Mouse (Mus musculus) lung, adult 2 months (tissue): ENCODE measurements around the gene Sim2.

ENCODE experiments used
- CTCF ChIP-seq: fragments of 200-500 bp; IDR thresholded peaks from 2 replicates; pipeline ENCODE4 v1.5.1; 2011; ENCODE audit warnings: mild to moderate bottlenecking, low read length, control low read depth; ENCODE audit not compliant: insufficient read depth
- POLR2A ChIP-seq: fragments of 200-500 bp; IDR thresholded peaks from 2 replicates; pipeline ENCODE4 v1.6.1; 2011; ENCODE audit warnings: low read depth, mild to moderate bottlenecking, control low read depth, low read length, borderline replicate concordance; ENCODE audit errors: extremely low read depth

DNA sequence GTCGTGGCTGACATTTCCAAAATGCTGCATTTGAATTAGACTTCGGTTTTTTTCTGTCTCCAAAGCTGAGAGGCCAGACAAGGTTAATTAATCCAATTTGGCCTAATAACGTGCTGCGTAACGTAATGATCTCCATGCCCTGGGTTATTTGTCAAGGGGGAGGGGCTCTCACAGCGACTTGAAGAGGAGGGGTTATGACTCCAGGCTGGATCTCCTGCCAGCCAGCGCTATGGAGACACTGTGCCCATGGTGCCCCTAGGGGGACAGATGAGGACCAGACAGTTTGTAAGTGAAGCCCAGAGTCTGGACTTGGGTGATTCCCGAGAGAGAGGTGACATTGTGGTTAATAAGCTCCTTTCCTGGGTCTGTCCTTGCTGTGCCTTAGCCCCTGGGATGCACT, 29.2 kb upstream of the Sim2 start:
- TF ChIP-seq CTCF: no peak
- TF ChIP-seq POLR2A: no peak
